Mouse (Mus musculus) small intestine, adult 2 months (tissue): ENCODE results near the gene S100a9.

Experiments used
- CTCF ChIP-seq: fragments of 200-500 bp; IDR thresholded peaks from 2 replicates; pipeline ENCODE4 v1.5.1; 2012; ENCODE audit warnings: low read depth, mild to moderate bottlenecking, control low read depth, inconsistent platforms, low read length, moderate library complexity, mixed read lengths; ENCODE audit not compliant: insufficient replicate concordance, insufficient read length; ENCODE audit errors: extremely low read depth
- POLR2A ChIP-seq: fragments of 200-500 bp; IDR thresholded peaks from 2 replicates; pipeline ENCODE4 v1.6.1; 2012; ENCODE audit warnings: low read depth, mild to moderate bottlenecking, control low read depth, inconsistent platforms, low read length, moderate library complexity

- TF ChIP-seq CTCF, result no peak
- TF ChIP-seq POLR2A, result no peak
Measured at GRCm38 (mm10) chr3:90702244-90702643, 6.7 kb upstream of the S100a9 start.
